Mouse (Mus musculus) kidney, postnatal 25 days (tissue): ENCODE results near the gene Mgat5.

ENCODE experiments used
- DNase-seq, 2 experiments: peaks; one replicate each; pipeline ENCODE4 v3.0.0; 2021; ENCODE audit warnings: mixed read lengths in 2 of 2

Gene Mgat5

GRCm38 (mm10) chr1:127395724-127396123, 190.9 kb downstream of the Mgat5 start:
- no peak for DNase-seq

- peak; percentile 35 to 61 for DNase-seq
Measured at GRCm38 (mm10) chr1:127396569-127397349, 191.9 kb downstream of the Mgat5 start.

DNA sequence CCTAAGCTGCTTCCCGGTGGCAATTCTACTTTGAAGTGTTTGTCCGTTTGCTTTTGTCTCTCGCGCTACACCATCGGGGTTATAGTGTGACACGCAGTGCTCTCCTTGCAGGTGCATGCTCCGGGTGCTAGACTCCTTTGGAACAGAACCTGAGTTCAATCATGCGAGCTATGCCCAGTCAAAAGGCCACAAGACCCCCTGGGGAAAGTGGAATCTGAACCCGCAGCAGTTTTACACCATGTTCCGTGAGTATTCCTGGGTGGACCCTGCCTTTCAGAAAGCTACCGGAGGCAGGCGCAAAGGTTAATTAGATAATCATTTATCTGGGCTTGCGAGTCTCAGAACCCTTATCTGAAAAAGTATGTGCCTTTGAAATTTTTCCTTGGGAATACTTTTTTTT, 192.6 kb downstream of the Mgat5 start:
- DNase-seq: peak; percentile 75 to 90

DNA sequence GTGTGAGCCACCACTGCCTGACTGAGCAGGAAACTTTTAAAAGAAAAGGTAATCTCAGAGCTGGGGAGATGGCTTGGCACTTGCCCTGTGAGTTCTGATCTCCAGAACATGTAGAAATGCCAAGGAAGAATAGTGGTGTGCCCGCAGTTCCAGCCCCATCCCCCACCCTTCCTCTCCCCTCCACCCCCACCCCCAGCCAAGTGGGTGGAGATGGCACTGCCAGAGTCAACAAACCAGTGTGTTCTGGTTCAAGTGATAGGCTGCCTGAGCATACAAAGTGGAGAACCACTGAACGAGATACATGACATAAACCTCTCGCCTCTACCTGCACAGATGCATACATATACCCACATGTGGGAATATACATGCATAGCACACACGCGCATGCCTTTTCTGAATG, 193.4 kb downstream of the Mgat5 start:
- DNase-seq: peak; percentile 66 to 84

DNA sequence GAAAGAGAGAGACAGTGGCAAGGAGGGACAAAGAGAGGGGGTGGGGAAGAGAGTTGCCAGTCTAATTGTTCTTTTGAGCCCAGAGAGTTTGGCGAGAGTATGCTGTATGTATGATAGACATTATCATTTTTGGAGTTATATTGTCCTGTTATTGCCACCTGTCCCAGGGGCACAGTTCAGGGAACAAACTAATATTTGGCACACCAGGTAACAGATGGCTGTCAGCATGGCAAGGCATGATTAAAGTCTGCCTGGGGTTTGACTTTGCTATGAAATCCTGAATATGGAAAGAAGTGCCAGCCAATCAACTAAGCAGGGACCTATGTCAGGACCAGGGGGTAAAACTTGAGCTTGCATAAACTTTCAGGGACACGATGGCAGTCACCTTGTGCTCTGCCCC, 195.4 kb downstream of the Mgat5 start:
- no peak for DNase-seq

- no peak for DNase-seq
Measured at GRCm38 (mm10) chr1:127400666-127401065, 195.9 kb downstream of the Mgat5 start.

DNA sequence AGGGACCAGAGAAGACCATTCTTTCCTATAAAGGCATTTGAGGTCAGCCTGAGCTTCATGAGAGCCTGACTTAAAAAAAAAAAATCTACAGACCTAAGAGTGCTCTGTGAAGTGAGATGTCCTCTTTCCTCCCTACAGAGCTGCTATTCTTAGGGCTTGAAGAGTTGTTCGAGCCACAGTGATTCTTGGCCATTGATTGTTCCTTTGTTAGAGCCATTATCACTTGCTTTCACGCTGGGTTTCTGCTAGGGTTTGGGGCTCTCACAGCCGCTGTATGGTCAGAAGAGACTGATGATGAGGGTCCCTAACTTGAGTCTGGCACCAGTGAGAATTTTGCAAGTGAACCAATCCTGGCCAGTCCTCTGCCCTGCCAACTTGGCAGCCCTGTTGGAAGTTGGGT, 199.8 kb downstream of the Mgat5 start:
- DNase-seq: no peak

- DNase-seq: no peak
Measured at GRCm38 (mm10) chr1:127408957-127409423, 204.2 kb downstream of the Mgat5 start.

DNA sequence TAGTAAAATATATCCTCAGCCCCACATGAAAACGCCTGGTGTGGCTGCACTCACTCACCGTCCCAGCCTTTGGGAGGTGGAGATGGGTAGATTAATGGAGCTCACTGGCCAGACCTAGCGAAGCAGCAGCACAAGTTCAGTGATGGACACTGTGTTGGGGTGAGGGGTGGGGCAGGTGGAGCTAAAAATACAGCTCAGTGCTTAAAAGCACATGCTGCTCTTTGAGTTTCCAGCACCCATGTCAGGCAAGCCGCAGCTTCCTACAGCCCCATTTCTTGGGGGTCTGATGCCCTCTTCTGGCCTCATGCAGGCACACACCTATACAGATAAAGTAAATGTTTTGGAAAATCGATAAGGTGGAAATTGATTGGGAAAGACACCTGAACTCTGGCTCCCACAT, 204.7 kb downstream of the Mgat5 start:
- DNase-seq: peak; percentile 34 to 53

- DNase-seq: no peak
Measured at GRCm38 (mm10) chr1:127414500-127414899, 209.7 kb downstream of the Mgat5 start.

GRCm38 (mm10) chr1:127415896-127416295, 211.1 kb downstream of the Mgat5 start:
- no peak for DNase-seq

GRCm38 (mm10) chr1:127416971-127417370, 212.2 kb downstream of the Mgat5 start:
- no peak for DNase-seq

DNA sequence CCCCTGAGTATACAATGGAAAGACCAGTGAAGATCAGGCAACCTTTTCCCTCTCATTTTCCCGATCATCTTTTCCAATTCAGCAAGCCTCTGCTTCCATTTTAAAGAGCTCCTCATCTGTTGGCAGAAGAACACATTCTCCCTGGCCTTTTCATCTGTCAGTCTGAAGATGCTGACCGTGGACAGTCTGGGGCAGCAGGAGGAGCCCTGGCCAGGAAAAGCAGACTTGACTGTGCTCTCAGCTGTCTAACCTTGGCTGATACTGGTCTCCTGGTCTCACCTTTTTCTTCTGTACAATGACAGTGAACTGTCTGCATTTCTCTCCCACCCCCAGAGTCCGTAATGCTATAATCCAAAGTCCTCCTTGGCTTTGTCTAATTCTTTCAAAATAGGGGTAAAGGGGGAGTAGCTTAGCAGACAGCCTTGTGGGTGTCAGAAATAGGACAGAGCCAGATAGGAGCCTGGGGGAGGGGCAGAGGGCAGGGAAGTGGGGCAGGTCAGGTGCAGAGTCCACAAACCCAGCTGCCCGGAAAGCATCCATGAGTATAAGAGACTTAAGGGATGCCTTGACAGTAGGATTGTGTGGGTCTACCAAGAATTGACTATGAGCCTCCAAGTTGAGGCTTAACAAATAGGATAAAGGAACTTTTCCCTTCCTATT, 214.2 kb downstream of the Mgat5 start:
- DNase-seq: peak; percentile 76 to 83

GRCm38 (mm10) chr1:127419581-127419980, 214.8 kb downstream of the Mgat5 start:
- DNase-seq: no peak

GRCm38 (mm10) chr1:127420383-127420782, 215.6 kb downstream of the Mgat5 start:
- DNase-seq: peak; percentile 68 to 84

DNA sequence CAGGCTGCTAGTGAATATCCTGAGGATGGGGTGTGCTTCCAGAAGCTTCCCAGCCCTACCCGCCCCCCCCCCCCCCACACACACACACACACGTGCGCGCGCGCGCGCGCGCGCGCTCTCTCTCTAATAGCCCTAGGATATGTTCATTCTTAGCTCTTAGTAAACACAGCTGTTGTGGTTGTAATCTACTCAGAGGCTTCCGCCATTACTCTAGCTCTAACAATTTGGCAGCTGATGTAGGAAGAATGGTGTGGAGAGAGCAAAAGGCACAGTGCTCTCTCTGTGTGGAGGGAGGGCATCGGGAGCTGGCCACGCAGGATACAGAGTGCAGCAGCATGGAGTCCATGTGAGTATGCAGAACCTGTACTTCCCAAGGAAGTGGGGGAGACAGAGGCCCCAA, 216.0 kb downstream of the Mgat5 start:
- DNase-seq: no peak

DNA sequence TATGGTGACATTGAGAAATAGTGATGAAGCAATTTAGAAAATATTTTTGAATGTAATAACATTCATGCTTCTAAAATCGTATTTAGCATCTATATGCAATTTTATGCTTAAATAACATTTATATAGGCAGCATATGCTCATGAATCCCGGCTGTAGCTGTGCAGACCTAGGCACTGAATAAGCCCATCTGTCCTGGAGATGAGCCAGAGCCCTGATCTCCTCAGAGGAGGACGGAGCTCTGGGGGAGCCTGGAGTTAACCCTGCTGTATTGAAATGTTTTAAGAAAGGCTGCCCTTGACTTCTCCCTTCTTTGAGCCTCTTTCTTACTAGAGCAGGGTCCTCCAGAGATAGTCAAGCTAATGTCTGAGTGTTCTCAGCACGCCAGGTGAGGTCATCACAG, 217.8 kb downstream of the Mgat5 start:
- no peak for DNase-seq

GRCm38 (mm10) chr1:127425021-127425532, 220.3 kb downstream of the Mgat5 start:
- peak in 1 of 2 experiments; percentile 47 for DNase-seq

DNA sequence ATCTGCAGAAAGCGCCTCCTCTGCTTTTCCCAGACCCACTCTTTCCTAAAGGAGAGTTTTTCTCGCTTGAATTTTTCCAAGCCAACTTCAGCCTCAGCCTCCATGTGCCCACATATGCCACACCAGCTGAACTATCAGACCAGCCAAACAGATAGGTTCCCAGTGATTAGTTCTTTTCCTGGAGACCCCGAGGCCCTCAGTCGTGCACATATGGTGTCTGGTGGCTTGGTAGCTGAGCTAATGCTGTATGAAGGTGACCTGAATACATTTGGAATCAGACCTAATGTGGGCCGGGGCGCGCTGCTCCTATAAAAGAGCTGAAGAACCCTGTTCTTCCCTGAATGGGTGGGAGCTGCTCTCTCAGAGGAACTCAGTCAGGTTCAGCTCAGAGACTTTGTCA, 225.5 kb downstream of the Mgat5 start:
- no peak for DNase-seq

GRCm38 (mm10) chr1:127434829-127435228, 230.0 kb downstream of the Mgat5 start:
- no peak for DNase-seq

- no peak for DNase-seq
Measured at GRCm38 (mm10) chr1:127437091-127437490, 232.3 kb downstream of the Mgat5 start.

GRCm38 (mm10) chr1:127439452-127439891, 234.7 kb downstream of the Mgat5 start:
- no peak for DNase-seq

DNA sequence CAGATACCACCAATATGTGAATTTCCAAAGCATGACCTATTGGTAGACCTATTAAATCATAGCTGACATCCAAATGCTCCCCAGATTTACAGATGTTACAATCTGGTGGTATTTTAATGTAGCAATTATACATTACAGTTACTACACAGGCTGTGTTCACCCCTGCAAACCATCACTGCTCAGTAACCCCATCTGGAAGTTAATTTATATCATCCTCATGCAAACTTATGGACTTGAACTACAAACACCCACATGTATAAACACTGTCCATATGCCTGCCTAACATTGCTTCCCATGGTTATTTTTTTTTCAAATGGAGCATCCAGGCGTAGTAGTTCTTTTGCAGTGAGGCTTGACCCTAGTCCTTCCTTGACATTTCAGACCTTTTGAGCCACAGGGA, 236.2 kb downstream of the Mgat5 start:
- DNase-seq: no peak

DNA sequence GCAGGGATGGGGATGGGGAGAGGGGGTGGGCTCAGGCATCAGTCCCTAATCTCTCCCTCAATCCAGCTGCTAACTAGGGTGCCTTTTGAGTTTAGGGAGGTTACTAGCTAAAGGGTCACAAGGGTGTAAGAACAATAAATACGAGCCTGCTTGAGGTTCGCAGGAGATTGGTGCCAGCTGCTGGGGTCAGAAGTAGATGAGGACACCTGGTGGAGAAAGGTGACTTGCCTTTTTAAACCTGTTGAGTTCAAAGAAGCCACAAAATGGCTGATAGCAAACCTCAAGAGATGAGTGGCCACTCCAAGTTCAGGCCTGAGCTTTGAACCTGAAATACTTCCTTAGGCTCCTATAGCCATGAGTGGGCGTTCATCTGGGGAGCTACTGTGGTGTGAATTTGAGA, 236.9 kb downstream of the Mgat5 start:
- DNase-seq: no peak
